8 mouse cellular contexts compared by ENCODE assay signal in the genomic region with DNA sequence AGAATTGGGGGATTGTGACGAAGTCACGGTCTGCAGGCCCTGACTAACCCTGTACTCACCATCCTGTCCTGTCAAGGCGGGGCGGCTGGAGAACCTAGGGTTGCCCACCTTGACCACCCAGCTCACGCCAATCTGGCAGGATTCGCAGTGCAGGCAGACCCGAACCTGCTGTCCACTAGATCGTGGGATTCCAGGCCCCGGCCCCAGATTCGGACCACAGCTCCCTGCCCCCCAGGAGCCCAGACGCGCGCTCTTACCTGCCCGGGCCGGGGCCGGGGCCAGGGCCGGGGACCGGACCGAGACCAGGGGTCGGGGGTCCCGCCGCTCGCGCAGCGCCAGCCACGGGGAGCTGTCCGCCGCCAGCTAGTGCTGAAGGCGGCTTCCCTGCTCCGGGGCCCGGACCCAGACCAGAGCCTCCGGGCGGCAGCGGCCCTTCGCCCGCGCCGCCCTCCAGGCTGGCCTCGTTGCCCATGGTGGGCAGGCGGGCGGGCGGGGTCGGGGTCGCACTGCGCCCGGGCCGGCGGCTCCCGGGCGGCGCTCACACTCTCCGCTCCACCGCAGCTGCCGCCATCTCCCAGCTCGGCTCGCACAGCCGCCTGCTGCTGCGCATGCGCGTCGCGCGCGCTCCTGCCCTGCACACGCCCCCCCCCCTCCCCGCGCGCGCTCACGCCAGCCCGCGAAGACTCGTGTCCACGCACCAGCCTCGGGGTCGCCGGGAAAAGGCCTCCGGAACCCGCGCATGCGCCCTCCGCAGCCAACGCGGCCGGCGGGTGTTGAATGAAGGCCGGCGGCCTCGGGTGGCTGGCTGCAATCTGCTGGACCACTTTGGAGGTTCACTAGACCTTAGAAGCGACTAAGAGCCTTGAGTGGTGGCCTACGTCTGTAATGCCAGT. TPM values are rescaled to one million over a fixed set of nuclear protein-coding genes. Genes with fewer than 3 reads are reported as not detected.
A peak's percentile ranks its signal among the peaks of the same experiment; 100 is the strongest.
DNase-seq lines count a peak whose midpoint lies in the region; ATAC-seq and TF ChIP-seq lines count a peak whose summit lies in the region.

A gene (minus strand): TSS at position 598 of the 893 bp plus-strand sequence.

- H3K4me2 ChIP-seq in kidney, postnatal 0 days (ENCODE audit: low read length), result peak within 1 kb of the TSS; percentile 96
- peak within 1 kb of the TSS; percentile 98 for H3K4me2 ChIP-seq in stomach, embryonic 15.5 days

- no peaks in the 10 kb centered on the region for H3K36me3 ChIP-seq in heart, embryonic 10.5 days
- H3K36me3 ChIP-seq in kidney, postnatal 0 days (ENCODE audit: insufficient read depth, low read length), result no peaks in the 10 kb centered on the region
- H3K36me3 ChIP-seq in liver, adult 2 months (ENCODE audit: control insufficient read depth, insufficient read depth, low read length), result no peaks in the 10 kb centered on the region
- no peaks in the 10 kb centered on the region for H3K36me3 ChIP-seq in stomach, embryonic 15.5 days

- 3% methylated on average over 90 of the region's 91 CpGs for WGBS in lung, adult 2 months
- WGBS in heart, embryonic 10.5 days, result 2% methylated on average over 91 of the region's 91 CpGs
- 2% methylated on average over 70 of the region's 91 CpGs for WGBS in kidney, postnatal 0 days
- 4% methylated on average over 68 of the region's 91 CpGs for WGBS in liver, adult 2 months
- WGBS in stomach, embryonic 15.5 days, result 2% methylated on average over 73 of the region's 91 CpGs

- peak; percentile 51 for DNase-seq in lung, adult 2 months
- no peak for DNase-seq in lung, postnatal 25 days (ENCODE audit: low spot score)
- DNase-seq in embryo, embryonic 11.5 days (ENCODE audit: low read depth, low spot score), result peak; percentile 66
- DNase-seq in heart, embryonic 10.5 days (ENCODE audit: low spot score), result no peak
- peak; percentile 47 for DNase-seq in kidney, postnatal 0 days (ENCODE audit: low spot score)
- DNase-seq in liver, adult 2 months (ENCODE audit: extremely low read depth, low read depth, low spot score), result no peak
- peak; percentile 60 for DNase-seq in naive thymus-derived CD4-positive, alpha-beta T cell, adult 2 months (ENCODE audit: low read depth)

- H3K79me2 ChIP-seq in liver, adult 2 months (ENCODE audit: control insufficient read depth, insufficient read depth, low read length), result no peaks in the 10 kb centered on the region

- H3K27ac ChIP-seq in heart, embryonic 10.5 days, result peak within 1 kb of the TSS; percentile 3; the same call in 1 of the 2 replicates
- no peak within 1 kb of the TSS for H3K27ac ChIP-seq in kidney, postnatal 0 days
- H3K27ac ChIP-seq in liver, adult 2 months (replicated peaks; ENCODE audit: insufficient read depth, low read depth, low read length), result no peak within 1 kb of the TSS
- H3K27ac ChIP-seq in stomach, embryonic 15.5 days, result no peak within 1 kb of the TSS

- TF ChIP-seq CTCF in lung, adult 2 months (IDR thresholded peaks at IDR 0.05; ENCODE audit: insufficient read depth, low read length), result no peak
- TF ChIP-seq CTCF in kidney, postnatal 0 days (IDR thresholded peaks at IDR 0.05; ENCODE audit: low read depth), result no peak
- no peak for TF ChIP-seq CTCF in liver, adult 2 months (IDR thresholded peaks at IDR 0.05; ENCODE audit: low read depth, low read length)

- peak; percentile 71 for ATAC-seq in kidney, postnatal 0 days (replicated peaks; ENCODE audit: low FRiP score, low read depth)
- peak; percentile 63 for ATAC-seq in stomach, embryonic 15.5 days (ENCODE audit: insufficient read depth, low FRiP score, low read depth)

- TF ChIP-seq POLR2A in lung, adult 2 months (IDR thresholded peaks at IDR 0.05; ENCODE audit: borderline replicate concordance, extremely low read depth, low read depth, low read length), result no peak
- no peak for TF ChIP-seq POLR2A in liver, adult 2 months (IDR thresholded peaks at IDR 0.05; ENCODE audit: extremely low read depth, insufficient read depth, low read length)

- H3K4me1 ChIP-seq in lung, adult 2 months (ENCODE audit: control insufficient read depth, insufficient read depth, low read length), result peaks cover 2% of the 10 kb centered on the region; the same call in 1 of the 2 replicates
- peaks cover 11% of the 10 kb centered on the region for H3K4me1 ChIP-seq in heart, embryonic 10.5 days
- H3K4me1 ChIP-seq in kidney, postnatal 0 days (replicated peaks; ENCODE audit: insufficient read depth, low read length), result peaks cover 3% of the 10 kb centered on the region; the same call in 1 of the 2 replicates
- no peaks in the 10 kb centered on the region for H3K4me1 ChIP-seq in liver, adult 2 months (ENCODE audit: control insufficient read depth, insufficient read depth, low read length)
- H3K4me1 ChIP-seq in stomach, embryonic 15.5 days, result peaks cover 8% of the 10 kb centered on the region

- H3K27me3 ChIP-seq in heart, embryonic 10.5 days (ENCODE audit: insufficient read depth, poor library complexity, severe bottlenecking), result peaks cover 57% of the 10 kb centered on the region
- peaks cover 3% of the 10 kb centered on the region; the same call in 1 of the 2 replicates for H3K27me3 ChIP-seq in kidney, postnatal 0 days (ENCODE audit: insufficient read depth, low read length)
- H3K27me3 ChIP-seq in liver, adult 2 months (ENCODE audit: control insufficient read depth, insufficient read depth, low read length), result peaks cover 8% of the 10 kb centered on the region; the same call in 1 of the 2 replicates
- peaks cover 19% of the 10 kb centered on the region for H3K27me3 ChIP-seq in stomach, embryonic 15.5 days (replicated peaks)

- H3K9ac ChIP-seq in kidney, postnatal 0 days (ENCODE audit: low read depth, low read length), result 0 out of 2 replicates have a peak within 1 kb of the TSS, but pooled peaks have one; percentile 27
- H3K9ac ChIP-seq in liver, adult 2 months (ENCODE audit: low read depth, low read length), result 0 out of 2 replicates have a peak within 1 kb of the TSS, but pooled peaks have one; percentile 21
- H3K9ac ChIP-seq in stomach, embryonic 15.5 days, result no peak within 1 kb of the TSS

- no peaks in the 10 kb centered on the region for H3K9me3 ChIP-seq in heart, embryonic 10.5 days
- H3K9me3 ChIP-seq in kidney, postnatal 0 days (replicated peaks; ENCODE audit: low read length), result no peaks in the 10 kb centered on the region
- H3K9me3 ChIP-seq in stomach, embryonic 15.5 days, result no peaks in the 10 kb centered on the region

- H3K4me3 ChIP-seq in lung, adult 2 months (replicated peaks; ENCODE audit: extremely low read depth, low read depth, low read length), result peak within 1 kb of the TSS; percentile 25
- peak within 1 kb of the TSS; percentile 75 for H3K4me3 ChIP-seq in heart, embryonic 10.5 days
- peak within 1 kb of the TSS; percentile 50 for H3K4me3 ChIP-seq in kidney, postnatal 0 days (replicated peaks; ENCODE audit: low read depth, low read length)
- peak within 1 kb of the TSS; percentile 56; the same call in 1 of the 2 replicates for H3K4me3 ChIP-seq in liver, adult 2 months (ENCODE audit: insufficient read depth, low read depth, low read length)
- peak within 1 kb of the TSS; percentile 62 for H3K4me3 ChIP-seq in stomach, embryonic 15.5 days (replicated peaks)

RNA-seq across cellular contexts. Expression of the gene that starts here (rescaled TPM):
- 0.74 and 0.95 TPM in 2 replicates for polyA plus RNA-seq in lung, adult 2 months (2012; rRNA removed)
- polyA plus RNA-seq in heart, embryonic 10.5 days (2016; fragmentation: Nextera tagmentation; extraction: Ambion mirVana), result 1.3 and 1.4 TPM in 2 replicates
- 0.25 and 0.31 TPM in 2 replicates for polyA plus RNA-seq in kidney, postnatal 0 days (2015; fragmentation: Nextera tagmentation; extraction: Ambion mirVana)
- under 0.01 TPM in 2 replicates for total RNA-seq in liver, adult 2 months (2014; rRNA removed)
- under 0.01 TPM in 1 of 2 replicates, not detected in the other for polyA plus RNA-seq in liver, adult 2 months (2012; rRNA removed)
- polyA plus RNA-seq in stomach, embryonic 15.5 days (2015; fragmentation: Nextera tagmentation; extraction: Ambion mirVana), result 2.8 and 3.0 TPM in 2 replicates

Comparison
In these comparisons a context has a peak if more than half of its experiments do, and no peak if none do; other contexts are left out.
1. Peak in DNase-seq and H3K4me3 ChIP-seq in lung, adult 2 months; RNA of the gene not detected or under 1 TPM.
2. Peak in DNase-seq, ATAC-seq, H3K4me3 ChIP-seq, H3K9ac ChIP-seq and H3K4me2 ChIP-seq in kidney, postnatal 0 days; RNA of the gene not detected or under 1 TPM.
3. DNase-seq: peak in embryo, embryonic 11.5 days (single experiment) and naive thymus-derived CD4-positive, alpha-beta T cell, adult 2 months (single experiment); none in lung, postnatal 25 days (single experiment), heart, embryonic 10.5 days (single experiment) and liver, adult 2 months (single experiment).
4. H3K4me3 ChIP-seq: peak in every context shown above with its lines; median percentile 75 in heart, embryonic 10.5 days; 62 in stomach, embryonic 15.5 days; 56 in liver, adult 2 months; 50 in kidney, postnatal 0 days; 25 in lung, adult 2 months.